Mouse (Mus musculus): ENCODE measurements around the gene Mlana. TPM values are rescaled to one million over a fixed set of nuclear protein-coding genes. Genes with fewer than 3 reads are reported as not detected.

The Mlana gene
- not detected in 2 replicates for polyA plus RNA-seq (2014; fragmentation: Nextera tagmentation; extraction: Ambion mirVana)

DNA sequence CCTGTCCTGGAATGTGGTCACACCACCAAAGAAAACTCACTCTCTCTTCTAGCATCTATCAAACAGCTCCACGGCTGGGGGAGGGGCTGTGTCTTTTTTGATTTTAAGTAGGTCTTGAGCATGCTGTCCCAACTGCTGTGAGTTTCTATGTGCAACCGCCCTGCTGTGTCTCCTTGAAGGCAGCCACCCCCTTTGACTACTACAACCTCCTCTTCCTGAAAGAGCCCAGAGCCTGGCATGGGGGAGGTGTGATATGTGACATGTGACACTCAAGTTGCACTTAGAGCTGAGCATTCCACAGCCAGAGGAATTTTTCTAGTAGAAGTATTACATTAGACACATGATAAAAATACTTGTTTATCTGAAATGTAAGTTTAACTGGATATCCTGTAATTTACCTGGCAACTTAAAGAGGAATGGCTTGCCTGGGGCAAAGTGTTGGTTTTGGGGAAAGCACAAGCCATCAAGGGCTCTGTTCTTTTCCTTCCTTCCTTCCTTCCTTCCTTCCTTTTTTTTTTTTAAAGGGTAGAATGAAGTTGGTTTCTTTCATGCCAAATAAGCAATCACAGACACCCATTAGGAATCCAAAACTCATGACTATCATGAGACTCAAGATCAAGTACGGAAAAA, at the start of gene Mlana:
Mlana (plus strand) TSS at position 580 of the 630 bp plus-strand sequence.
- ATAC-seq (no peak), DNase-seq (ENCODE audit: low spot score) (no peak)
- Histone ChIP-seq H3K4me2 (ENCODE audit: low read length) (no peak within 1 kb of the TSS), H3K27ac (ENCODE audit: low read depth, low read length) (no peak within 1 kb of the TSS), H3K27me3 (replicated peaks; ENCODE audit: control insufficient read depth, insufficient read depth, low read length) (no peaks in the 10 kb centered on the region), H3K9ac (ENCODE audit: low read length) (no peak within 1 kb of the TSS), H3K4me1 (ENCODE audit: control insufficient read depth, insufficient read depth, low read length) (no peaks in the 10 kb centered on the region), H3K4me3 (ENCODE audit: low read depth, low read length) (no peak within 1 kb of the TSS), H3K36me3 (ENCODE audit: control insufficient read depth, insufficient read depth, low read length) (no peaks in the 10 kb centered on the region), H3K9me3 (replicated peaks; ENCODE audit: control insufficient read depth, low read length) (no peaks in the 10 kb centered on the region)
- WGBS = 65% methylated on average over 3 of the region's 3 CpGs

DNA sequence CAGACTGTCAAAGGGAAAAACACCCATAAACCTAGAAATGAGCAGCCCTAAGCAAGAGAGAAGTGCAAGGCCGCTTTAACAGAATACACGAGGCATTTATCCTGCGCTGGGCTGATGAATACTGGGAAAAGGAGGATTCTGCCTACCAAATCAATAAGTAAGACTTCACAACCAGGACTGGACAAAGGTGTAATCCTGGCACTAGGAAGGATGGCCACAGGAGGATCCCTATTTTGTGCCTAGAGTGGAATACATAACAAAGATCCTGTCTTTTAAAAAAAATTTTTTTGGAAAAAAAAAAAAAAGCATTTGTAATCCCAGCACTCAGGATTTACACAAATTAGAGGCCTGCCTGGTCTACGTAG, 49.1 kb upstream of the Mlana start:
- Histone ChIP-seq H3K36me3 (ENCODE audit: control insufficient read depth, insufficient read depth, low read length) (no peaks in the 10 kb centered on the region), H3K27ac (ENCODE audit: low read depth, low read length) (no peak overlapping the region), H3K9me3 (replicated peaks; ENCODE audit: control insufficient read depth, low read length) (no peaks in the 10 kb centered on the region), H3K9ac (ENCODE audit: low read length) (no peak overlapping the region), H3K27me3 (replicated peaks; ENCODE audit: control insufficient read depth, insufficient read depth, low read length) (no peaks in the 10 kb centered on the region), H3K4me2 (ENCODE audit: low read length) (peak overlapping the region; percentile 61), H3K4me3 (ENCODE audit: low read depth, low read length) (peak overlapping the region; percentile 75), H3K4me1 (ENCODE audit: control insufficient read depth, insufficient read depth, low read length) (no peaks in the 10 kb centered on the region)
- WGBS = 24% methylated on average over 4 of the region's 4 CpGs
- DNase-seq (ENCODE audit: low spot score) (no peak), ATAC-seq (no peak)

DNA sequence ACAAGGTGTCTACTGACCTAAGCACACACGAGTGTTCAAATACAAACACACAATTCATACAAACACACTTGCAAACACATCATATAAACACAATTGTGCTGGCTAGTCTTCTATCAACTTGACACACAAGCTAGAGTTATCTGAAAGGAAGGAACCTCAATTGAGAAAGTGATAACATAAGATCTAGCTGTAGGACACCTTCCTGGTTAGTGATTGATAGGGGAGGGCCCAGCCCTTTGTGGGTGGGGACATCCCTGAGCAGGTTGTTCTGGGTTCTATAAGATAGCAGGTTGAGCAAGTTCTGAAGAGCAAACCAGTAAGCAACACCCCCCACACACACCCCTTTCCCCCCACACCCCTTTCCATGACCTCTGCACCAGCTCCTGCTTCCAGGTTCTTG, 47.9 kb upstream of the Mlana start:
- Histone ChIP-seq H3K4me3 (ENCODE audit: low read depth, low read length) (no peak overlapping the region), H3K27ac (ENCODE audit: low read depth, low read length) (no peak overlapping the region), H3K9me3 (replicated peaks; ENCODE audit: control insufficient read depth, low read length) (no peaks in the 10 kb centered on the region), H3K36me3 (ENCODE audit: control insufficient read depth, insufficient read depth, low read length) (no peaks in the 10 kb centered on the region), H3K27me3 (replicated peaks; ENCODE audit: control insufficient read depth, insufficient read depth, low read length) (no peaks in the 10 kb centered on the region), H3K4me2 (ENCODE audit: low read length) (no peak overlapping the region), H3K4me1 (ENCODE audit: control insufficient read depth, insufficient read depth, low read length) (no peaks in the 10 kb centered on the region), H3K9ac (ENCODE audit: low read length) (no peak overlapping the region)
- 84% methylated on average over 1 of the region's 1 CpGs for WGBS
- ATAC-seq = no peak
- DNase-seq (ENCODE audit: low spot score) = no peak

DNA sequence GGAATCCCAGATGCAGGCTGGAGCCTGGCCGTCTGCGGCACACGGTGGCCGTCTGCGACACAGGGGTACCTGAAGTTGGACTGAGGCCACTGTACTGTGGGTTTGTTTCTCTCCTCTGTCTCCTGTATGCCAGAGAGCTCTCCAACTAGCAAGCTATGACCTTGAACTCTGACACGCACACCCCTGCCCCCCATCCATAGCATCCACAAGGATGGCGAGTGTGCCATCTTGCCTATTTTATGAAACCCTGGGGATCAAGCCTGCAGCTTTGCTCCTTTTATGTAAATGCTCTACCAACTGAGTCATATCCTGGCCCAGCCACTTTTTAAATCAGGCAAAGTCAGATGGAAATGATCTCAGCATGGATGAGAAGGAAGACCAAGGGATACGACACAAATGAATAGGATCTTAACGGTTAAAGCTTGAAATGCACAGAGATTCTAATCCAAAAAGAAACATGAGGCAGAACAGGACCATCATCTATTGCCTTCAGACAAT, 43.8 kb upstream of the Mlana start:
- no peak overlapping the region for H3K4me3 ChIP-seq (ENCODE audit: low read depth, low read length)
- H3K4me1 ChIP-seq (ENCODE audit: control insufficient read depth, insufficient read depth, low read length) = no peaks in the 10 kb centered on the region
- H3K27me3 ChIP-seq (replicated peaks; ENCODE audit: control insufficient read depth, insufficient read depth, low read length) = no peaks in the 10 kb centered on the region
- no peak overlapping the region for H3K27ac ChIP-seq (ENCODE audit: low read depth, low read length)
- no peaks in the 10 kb centered on the region for H3K36me3 ChIP-seq (ENCODE audit: control insufficient read depth, insufficient read depth, low read length)
- DNase-seq (ENCODE audit: low spot score) = no peak
- no peak overlapping the region for H3K4me2 ChIP-seq (ENCODE audit: low read length)
- no peak overlapping the region for H3K9ac ChIP-seq (ENCODE audit: low read length)
- WGBS = 86% methylated on average over 9 of the region's 9 CpGs
- no peak for ATAC-seq
- no peaks in the 10 kb centered on the region for H3K9me3 ChIP-seq (replicated peaks; ENCODE audit: control insufficient read depth, low read length)

DNA sequence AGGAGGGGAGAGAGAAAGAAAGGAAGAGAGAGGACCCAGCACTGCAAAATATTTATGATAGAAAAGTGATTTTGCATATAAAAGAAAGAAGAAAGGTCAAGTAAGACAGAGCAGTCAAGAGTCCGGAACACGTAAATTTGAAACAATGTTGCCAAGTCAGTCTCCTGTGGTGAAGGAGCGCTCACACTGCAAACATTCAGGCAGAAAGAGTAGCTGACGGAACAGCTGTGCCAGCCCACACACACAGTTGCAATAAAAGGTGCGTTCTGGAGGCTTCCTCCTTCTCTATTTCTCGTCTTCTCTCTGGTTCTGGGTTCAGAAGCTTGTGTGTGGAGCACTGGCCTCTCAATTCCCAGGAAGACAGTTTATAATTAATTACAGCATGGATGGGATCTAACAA, 42.5 kb upstream of the Mlana start:
- ATAC-seq (no peak), DNase-seq (ENCODE audit: low spot score) (no peak)
- WGBS = 55% methylated on average over 6 of the region's 6 CpGs

DNA sequence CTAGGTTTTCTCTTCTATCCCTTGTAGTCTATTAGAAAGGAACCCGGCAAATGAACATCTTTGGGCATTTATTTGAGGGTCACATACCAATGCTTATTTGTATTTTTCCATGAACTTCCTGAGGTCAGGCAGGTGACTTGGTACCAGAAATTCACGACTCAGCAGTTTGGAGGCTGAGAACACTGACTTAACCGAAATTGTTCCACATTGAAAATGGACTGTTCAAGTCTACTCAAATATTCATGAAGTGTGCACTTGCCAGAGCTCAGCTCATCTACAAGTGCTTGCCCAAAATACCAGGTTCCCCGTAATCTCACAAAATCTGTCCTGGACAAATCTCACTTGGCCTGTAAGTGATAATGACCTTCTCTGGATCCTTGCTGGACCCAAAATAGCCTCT, 41.6 kb upstream of the Mlana start:
- Histone ChIP-seq H3K9ac (ENCODE audit: low read length) (no peak overlapping the region), H3K27ac (ENCODE audit: low read depth, low read length) (no peak overlapping the region), H3K4me1 (ENCODE audit: control insufficient read depth, insufficient read depth, low read length) (no peaks in the 10 kb centered on the region), H3K36me3 (ENCODE audit: control insufficient read depth, insufficient read depth, low read length) (no peaks in the 10 kb centered on the region), H3K27me3 (replicated peaks; ENCODE audit: control insufficient read depth, insufficient read depth, low read length) (no peaks in the 10 kb centered on the region), H3K4me2 (ENCODE audit: low read length) (no peak overlapping the region), H3K4me3 (ENCODE audit: low read depth, low read length) (no peak overlapping the region), H3K9me3 (replicated peaks; ENCODE audit: control insufficient read depth, low read length) (no peaks in the 10 kb centered on the region)
- ATAC-seq = no peak
- WGBS = 57% methylated on average over 4 of the region's 4 CpGs
- no peak for DNase-seq (ENCODE audit: low spot score)

More for the DNA sequence above, 42.5 kb upstream of the Mlana start:
- Histone ChIP-seq H3K9me3 (replicated peaks; ENCODE audit: control insufficient read depth, low read length) (no peaks in the 10 kb centered on the region), H3K9ac (ENCODE audit: low read length) (no peak overlapping the region), H3K36me3 (ENCODE audit: control insufficient read depth, insufficient read depth, low read length) (no peaks in the 10 kb centered on the region), H3K4me1 (ENCODE audit: control insufficient read depth, insufficient read depth, low read length) (no peaks in the 10 kb centered on the region), H3K4me2 (ENCODE audit: low read length) (no peak overlapping the region), H3K27ac (ENCODE audit: low read depth, low read length) (no peak overlapping the region), H3K4me3 (ENCODE audit: low read depth, low read length) (no peak overlapping the region), H3K27me3 (replicated peaks; ENCODE audit: control insufficient read depth, insufficient read depth, low read length) (no peaks in the 10 kb centered on the region)

DNA sequence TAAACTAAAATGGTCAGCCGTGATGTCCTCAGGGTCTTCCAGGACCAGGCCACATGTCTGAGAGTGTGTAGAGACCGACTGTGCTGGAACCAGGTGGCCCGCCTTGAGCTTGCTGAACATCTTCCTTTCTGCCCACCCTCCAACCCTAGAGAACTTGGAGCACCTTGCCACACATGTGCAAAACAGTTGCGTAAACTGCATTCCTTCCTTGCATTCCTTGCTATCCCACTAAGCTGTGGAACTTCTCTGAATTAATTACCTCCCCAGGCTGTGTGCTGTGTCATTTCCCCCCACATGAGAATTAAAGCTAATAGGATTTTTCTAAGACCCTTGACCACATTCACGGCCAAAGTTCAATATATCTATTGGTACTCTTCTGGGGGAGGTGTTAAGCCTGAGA, 41.0 kb upstream of the Mlana start:
- Histone ChIP-seq H3K27me3 (replicated peaks; ENCODE audit: control insufficient read depth, insufficient read depth, low read length) (no peaks in the 10 kb centered on the region), H3K9me3 (replicated peaks; ENCODE audit: control insufficient read depth, low read length) (no peaks in the 10 kb centered on the region), H3K27ac (ENCODE audit: low read depth, low read length) (no peak overlapping the region), H3K4me2 (ENCODE audit: low read length) (no peak overlapping the region), H3K4me1 (ENCODE audit: control insufficient read depth, insufficient read depth, low read length) (no peaks in the 10 kb centered on the region), H3K4me3 (ENCODE audit: low read depth, low read length) (no peak overlapping the region), H3K36me3 (ENCODE audit: control insufficient read depth, insufficient read depth, low read length) (no peaks in the 10 kb centered on the region), H3K9ac (ENCODE audit: low read length) (no peak overlapping the region)
- no peak for DNase-seq (ENCODE audit: low spot score)
- WGBS = 87% methylated on average over 5 of the region's 5 CpGs
- ATAC-seq = no peak

DNA sequence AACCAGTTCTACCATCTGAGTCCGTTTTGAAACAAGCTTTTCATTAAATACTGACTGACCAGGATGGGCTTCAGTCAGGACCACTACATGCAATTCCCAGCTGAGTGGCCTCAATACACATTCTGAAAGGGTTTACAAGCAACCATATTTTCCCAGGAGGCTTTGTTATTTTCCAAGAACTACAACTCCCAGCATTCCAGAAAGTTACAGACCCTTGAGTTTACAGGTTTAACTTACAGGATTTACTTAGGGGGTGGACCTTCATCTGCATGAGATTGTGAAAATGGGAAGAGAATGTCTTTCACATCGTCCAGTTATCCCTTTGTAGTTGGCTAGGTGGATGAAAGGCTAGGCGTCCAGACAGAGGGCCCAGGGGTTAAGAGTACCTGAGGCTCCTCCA, 40.6 kb upstream of the Mlana start:
- WGBS = 54% methylated on average over 3 of the region's 3 CpGs
- no peaks in the 10 kb centered on the region for H3K4me1 ChIP-seq (ENCODE audit: control insufficient read depth, insufficient read depth, low read length)

DNA sequence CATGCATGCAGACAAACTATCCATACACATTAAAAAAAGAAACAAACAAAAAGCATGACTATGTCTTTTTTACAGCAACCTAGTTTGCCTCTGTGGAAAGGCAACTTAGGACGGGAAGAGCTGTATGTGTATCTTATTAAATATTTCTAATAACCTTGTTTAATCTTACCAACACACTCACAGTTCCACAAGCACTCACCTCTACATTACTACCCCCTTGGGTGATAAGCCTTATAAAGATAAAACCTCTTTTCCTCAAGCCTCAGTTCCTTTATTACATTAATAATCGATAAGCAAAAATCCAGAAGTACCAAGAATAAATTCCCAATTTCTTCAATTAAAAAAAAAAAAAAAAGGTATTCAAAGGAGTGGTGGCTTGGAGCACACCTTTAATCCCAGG, 40.1 kb upstream of the Mlana start:
- 93% methylated on average over 2 of the region's 2 CpGs for WGBS
- no peaks in the 10 kb centered on the region for H3K9me3 ChIP-seq (replicated peaks; ENCODE audit: control insufficient read depth, low read length)
- no peak for ATAC-seq
- H3K27me3 ChIP-seq (replicated peaks; ENCODE audit: control insufficient read depth, insufficient read depth, low read length) = no peaks in the 10 kb centered on the region
- H3K4me3 ChIP-seq (ENCODE audit: low read depth, low read length) = no peak overlapping the region
- H3K9ac ChIP-seq (ENCODE audit: low read length) = no peak overlapping the region
- H3K27ac ChIP-seq (ENCODE audit: low read depth, low read length) = no peak overlapping the region
- H3K4me2 ChIP-seq (ENCODE audit: low read length) = no peak overlapping the region
- DNase-seq (ENCODE audit: low spot score) = no peak
- no peaks in the 10 kb centered on the region for H3K36me3 ChIP-seq (ENCODE audit: control insufficient read depth, insufficient read depth, low read length)
- no peaks in the 10 kb centered on the region for H3K4me1 ChIP-seq (ENCODE audit: control insufficient read depth, insufficient read depth, low read length)

More for the DNA sequence above, 40.6 kb upstream of the Mlana start:
- no peak overlapping the region for H3K27ac ChIP-seq (ENCODE audit: low read depth, low read length)
- ATAC-seq (no peak), DNase-seq (ENCODE audit: low spot score) (no peak)
- no peak overlapping the region for H3K4me2 ChIP-seq (ENCODE audit: low read length)
- H3K4me3 ChIP-seq (ENCODE audit: low read depth, low read length) = no peak overlapping the region
- H3K9me3 ChIP-seq (replicated peaks; ENCODE audit: control insufficient read depth, low read length) = no peaks in the 10 kb centered on the region
- H3K36me3 ChIP-seq (ENCODE audit: control insufficient read depth, insufficient read depth, low read length) = no peaks in the 10 kb centered on the region
- H3K27me3 ChIP-seq (replicated peaks; ENCODE audit: control insufficient read depth, insufficient read depth, low read length) = no peaks in the 10 kb centered on the region
- H3K9ac ChIP-seq (ENCODE audit: low read length) = no peak overlapping the region

All from forebrain, embryonic 14.5 days (tissue).